Mouse (Mus musculus) C2C12 (cell line): ENCODE data around the gene Alpk1. TPM values are rescaled to one million over a fixed set of nuclear protein-coding genes. Genes with fewer than 3 reads are reported as not detected.

ENCODE experiments used
- H3K27me3 ChIP-seq: one replicate; pipeline ENCODE4 v1.6.1; 2011; ENCODE audit not compliant: control insufficient read depth, insufficient read depth, insufficient read length
- H3K36me3 ChIP-seq: one replicate; pipeline ENCODE4 v1.6.1; 2011; ENCODE audit not compliant: control insufficient read depth, insufficient read depth
- H3K4me3 ChIP-seq: one replicate; pipeline ENCODE4 v1.5.1; 2011; ENCODE audit warnings: mild to moderate bottlenecking, control low read depth; ENCODE audit not compliant: poor library complexity, insufficient read depth, severe bottlenecking
- H3K79me2 ChIP-seq: one replicate; pipeline ENCODE4 v1.6.1; 2011; ENCODE audit not compliant: control insufficient read depth, insufficient read depth
- H3K79me3 ChIP-seq: one replicate; pipeline ENCODE4 v1.6.1; 2011; ENCODE audit warnings: low read depth, control low read depth
- H3ac ChIP-seq: one replicate; pipeline ENCODE3; 2011; ENCODE audit warnings: low read depth; ENCODE audit not compliant: control insufficient read depth, insufficient read length
- CEBPB ChIP-seq: IDR thresholded peaks from one replicate; pipeline ENCODE4 v1.6.1; 2011; ENCODE audit warnings: low read depth, mild to moderate bottlenecking, control low read depth, moderate library complexity
- CTCF ChIP-seq: IDR thresholded peaks from one replicate; pipeline ENCODE4 v1.5.1; 2011; ENCODE audit not compliant: control insufficient read depth, insufficient read depth, insufficient read length
- FOSL1 ChIP-seq: IDR thresholded peaks from one replicate; pipeline ENCODE4 v1.8.0; 2011; ENCODE audit warnings: mild to moderate bottlenecking, low read length; ENCODE audit not compliant: poor library complexity, insufficient read depth, severe bottlenecking
- MAX ChIP-seq: IDR thresholded peaks from one replicate; pipeline ENCODE4 v1.6.1; 2011; ENCODE audit warnings: mild to moderate bottlenecking, control low read depth
- MYOD1 ChIP-seq: IDR thresholded peaks from one replicate; pipeline ENCODE4 v1.6.1; 2011; ENCODE audit warnings: low read depth; ENCODE audit not compliant: control insufficient read depth, insufficient read length
- MYOG ChIP-seq: IDR thresholded peaks from one replicate; pipeline ENCODE4 v1.6.1; 2011; ENCODE audit not compliant: control insufficient read depth, insufficient read length; ENCODE audit errors: extremely low read depth
- USF1 ChIP-seq: IDR thresholded peaks from one replicate; pipeline ENCODE4 v1.6.1; 2011; ENCODE audit warnings: low read depth, mild to moderate bottlenecking, control low read depth, moderate library complexity
- polyA plus RNA-seq: library from polyadenylated mRNA; unstranded; fragments of >200 nt; fragmentation: generic; extraction: Trizol; gene quantifications from one replicate; pipeline ENCODE4 v1.2.1, GENCODE M21; 2012; ENCODE audit warnings: missing spikeins

The Alpk1 gene
- polyA plus RNA-seq, 1 experiment: 0.60 TPM

DNA sequence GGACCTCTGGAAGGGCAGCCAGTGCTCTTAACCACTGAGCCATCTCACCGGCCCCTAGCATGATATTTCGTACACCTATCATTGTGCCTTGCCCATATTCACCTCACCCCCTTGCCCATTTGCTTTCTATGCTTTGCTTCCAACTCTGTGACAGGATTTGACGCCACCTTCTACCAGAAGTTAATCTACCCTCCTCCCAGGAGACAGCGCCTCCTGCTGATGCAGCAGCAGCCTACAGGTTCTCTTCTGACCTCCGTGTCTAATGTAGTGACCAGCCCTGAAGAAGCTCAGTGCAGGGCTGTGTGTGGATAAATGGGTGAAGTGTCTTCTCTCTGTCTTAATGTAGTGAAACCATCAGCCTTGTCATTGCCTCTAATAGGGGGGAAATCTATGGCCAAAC is 15.8 kb downstream of the Alpk1 start:
- no peaks in the 10 kb centered on the region for H3K79me2 ChIP-seq
- H3K79me3 ChIP-seq: no peaks in the 10 kb centered on the region
- no peak overlapping the region for H3K4me3 ChIP-seq
- no peak overlapping the region for H3ac ChIP-seq
- H3K36me3 ChIP-seq: no peaks in the 10 kb centered on the region
- no peak for TF ChIP-seq MAX
- no peak for TF ChIP-seq FOSL1
- TF ChIP-seq USF1: no peak
- TF ChIP-seq MYOG: no peak
- TF ChIP-seq MYOD1: no peak
- TF ChIP-seq CTCF: no peak
- no peak for TF ChIP-seq CEBPB
- H3K27me3 ChIP-seq: no peaks in the 10 kb centered on the region

DNA sequence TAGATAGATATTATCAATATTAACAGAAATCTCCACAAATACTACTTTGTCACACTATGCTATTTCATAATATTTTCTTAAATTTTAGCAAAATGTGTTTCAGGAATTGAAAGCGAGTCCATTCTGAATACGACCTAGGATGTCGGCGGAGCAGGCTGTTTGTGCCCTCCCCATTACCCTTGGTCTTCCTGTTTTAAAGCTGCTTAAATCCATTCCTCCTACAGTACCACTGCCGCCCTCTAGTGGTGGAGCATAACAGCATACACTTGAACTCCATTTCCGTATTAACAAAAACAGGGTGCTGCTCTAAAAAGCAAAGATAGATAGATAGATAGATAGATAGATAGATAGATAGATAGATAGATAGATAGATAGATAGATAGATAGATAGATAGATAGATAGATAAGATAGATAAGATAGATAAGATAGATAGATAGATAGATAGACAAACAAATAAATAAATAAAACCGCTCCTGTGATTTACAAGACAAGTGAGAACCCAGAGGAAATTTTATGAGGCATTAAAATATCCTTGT is 17.2 kb downstream of the Alpk1 start:
- H3K4me3 ChIP-seq: no peak overlapping the region
- H3ac ChIP-seq: no peak overlapping the region
- H3K36me3 ChIP-seq: no peaks in the 10 kb centered on the region
- no peaks in the 10 kb centered on the region for H3K79me3 ChIP-seq
- H3K79me2 ChIP-seq: no peaks in the 10 kb centered on the region
- H3K27me3 ChIP-seq: no peaks in the 10 kb centered on the region
- TF ChIP-seq MAX: no peak
- no peak for TF ChIP-seq CTCF
- TF ChIP-seq MYOG: no peak
- no peak for TF ChIP-seq FOSL1
- TF ChIP-seq USF1: no peak
- no peak for TF ChIP-seq CEBPB

GRCm38 (mm10) chr3:127762403-127762802 is 17.9 kb downstream of the Alpk1 start:
- no peaks in the 10 kb centered on the region for H3K36me3 ChIP-seq
- no peaks in the 10 kb centered on the region for H3K79me3 ChIP-seq
- no peak overlapping the region for H3K4me3 ChIP-seq
- TF ChIP-seq CEBPB (no peak), FOSL1 (no peak), CTCF (no peak), USF1 (no peak), MYOD1 (no peak), MAX (no peak), MYOG (no peak)
- no peak overlapping the region for H3ac ChIP-seq
- H3K27me3 ChIP-seq: no peaks in the 10 kb centered on the region
- H3K79me2 ChIP-seq: no peaks in the 10 kb centered on the region

- TF ChIP-seq MAX (no peak), CEBPB (no peak)
- Histone ChIP-seq H3K27me3 (no peaks in the 10 kb centered on the region), H3K79me3 (no peaks in the 10 kb centered on the region), H3ac (no peak overlapping the region), H3K4me3 (no peak overlapping the region), H3K36me3 (no peaks in the 10 kb centered on the region), H3K79me2 (no peaks in the 10 kb centered on the region)
Measured at GRCm38 (mm10) chr3:127759212-127759611, 21.1 kb downstream of the Alpk1 start.

- Histone ChIP-seq H3K36me3 (no peaks in the 10 kb centered on the region), H3ac (no peak overlapping the region), H3K27me3 (no peaks in the 10 kb centered on the region), H3K4me3 (no peak overlapping the region), H3K79me3 (no peaks in the 10 kb centered on the region), H3K79me2 (no peaks in the 10 kb centered on the region)
- TF ChIP-seq MAX: no peak
- TF ChIP-seq USF1: no peak
- TF ChIP-seq MYOD1: no peak
- no peak for TF ChIP-seq FOSL1
- no peak for TF ChIP-seq CTCF
- no peak for TF ChIP-seq MYOG
- TF ChIP-seq CEBPB: no peak
Measured at GRCm38 (mm10) chr3:127758806-127759205, 21.5 kb downstream of the Alpk1 start.

DNA sequence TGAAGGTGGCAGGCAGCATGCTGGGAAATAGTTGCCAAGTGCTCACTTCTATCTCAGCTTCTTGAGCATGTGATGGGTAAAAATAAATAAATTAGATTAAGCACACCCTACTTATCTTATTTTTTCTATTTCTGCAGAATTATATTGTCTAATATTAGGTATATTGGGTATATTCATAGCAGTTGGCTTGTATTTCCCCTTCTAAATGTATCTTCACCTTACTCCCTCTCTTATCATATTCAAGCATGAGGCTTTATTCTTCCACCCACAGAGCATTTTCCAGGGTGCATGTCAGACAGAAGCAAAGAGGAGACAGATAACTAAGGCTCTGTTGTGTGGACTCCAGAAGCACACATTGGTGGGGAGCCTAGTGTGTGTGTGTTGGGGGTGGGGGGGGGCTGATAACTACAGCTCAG is 22.4 kb downstream of the Alpk1 start:
- Histone ChIP-seq H3K79me3 (no peaks in the 10 kb centered on the region), H3K27me3 (no peaks in the 10 kb centered on the region), H3K79me2 (no peaks in the 10 kb centered on the region), H3ac (no peak overlapping the region), H3K36me3 (no peaks in the 10 kb centered on the region), H3K4me3 (no peak overlapping the region)
- TF ChIP-seq MYOD1: no peak
- no peak for TF ChIP-seq USF1
- TF ChIP-seq CTCF: no peak
- no peak for TF ChIP-seq MYOG
- TF ChIP-seq MAX: no peak
- no peak for TF ChIP-seq CEBPB
- TF ChIP-seq FOSL1: no peak
